Mouse (Mus musculus): Measurements from ENCODE around the gene Dus4l. TPM values are rescaled to one million over a fixed set of nuclear protein-coding genes. Genes with fewer than 3 reads are reported as not detected.

The Dus4l gene
- polyA plus RNA-seq, 1 experiment: 14.3 TPM

DNA sequence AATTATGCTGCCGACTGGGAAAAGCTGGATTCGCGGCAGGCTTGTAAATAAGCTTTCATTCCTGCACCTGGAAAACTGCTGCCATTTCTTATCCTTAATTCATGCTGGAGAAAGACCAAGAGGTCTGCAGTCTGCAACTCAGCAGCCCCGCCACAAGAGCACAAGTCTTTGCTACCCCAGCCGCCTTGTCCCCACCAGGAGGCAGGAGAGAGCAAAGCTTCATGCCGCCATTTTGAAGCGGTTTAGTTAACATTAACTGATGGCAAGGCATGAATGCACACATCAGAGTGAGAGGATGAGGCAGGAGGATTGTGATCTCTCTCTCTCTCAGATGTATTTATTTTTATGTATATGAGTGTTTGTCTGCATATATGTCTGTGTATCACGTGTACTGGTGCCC, 34.5 kb downstream of the Dus4l start:
- WGBS: 87% methylated on average over 8 of the region's 8 CpGs
- no peak overlapping the region for H3K4me3 ChIP-seq (replicated peaks; ENCODE audit: control insufficient read depth, low read depth, low read length)
- no peak overlapping the region for H3K27ac ChIP-seq (ENCODE audit: control insufficient read depth, insufficient read depth, low read depth, low read length, poor library complexity)
- H3K4me1 ChIP-seq (ENCODE audit: control insufficient read depth, insufficient read depth, low read length): no peaks in the 10 kb centered on the region
- TF ChIP-seq CTCF (IDR thresholded peaks at IDR 0.05; ENCODE audit: control insufficient read depth, insufficient read depth, low read length) (no peak), POLR2A (IDR thresholded peaks at IDR 0.05; ENCODE audit: borderline replicate concordance, control insufficient read depth, low read depth, low read length) (no peak)

DNA sequence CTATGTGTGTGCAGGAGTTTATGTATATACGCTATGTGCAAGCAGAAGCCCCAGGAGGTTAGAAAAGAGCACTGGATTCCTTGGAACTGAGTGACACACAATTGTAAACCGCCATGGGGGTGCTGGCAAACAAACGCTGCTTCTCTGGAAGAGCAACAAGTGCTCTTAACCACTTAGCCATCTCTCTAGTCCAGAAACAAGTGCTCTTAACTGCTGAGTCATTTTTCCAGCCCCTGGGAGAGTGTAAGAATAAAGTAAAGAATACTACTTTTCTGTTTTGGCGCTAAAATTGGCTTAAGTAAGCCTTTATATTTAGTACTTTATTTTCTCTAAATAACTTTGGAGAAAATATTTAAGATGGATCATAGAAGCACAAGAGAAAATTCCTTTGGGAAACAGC, 41.3 kb downstream of the Dus4l start:
- Histone ChIP-seq H3K27ac (ENCODE audit: control insufficient read depth, insufficient read depth, low read depth, low read length, poor library complexity) (no peak overlapping the region), H3K4me3 (replicated peaks; ENCODE audit: control insufficient read depth, low read depth, low read length) (no peak overlapping the region), H3K4me1 (ENCODE audit: control insufficient read depth, insufficient read depth, low read length) (no peaks in the 10 kb centered on the region)
- TF ChIP-seq CTCF (IDR thresholded peaks at IDR 0.05; ENCODE audit: control insufficient read depth, insufficient read depth, low read length) (no peak), POLR2A (IDR thresholded peaks at IDR 0.05; ENCODE audit: borderline replicate concordance, control insufficient read depth, low read depth, low read length) (no peak)
- WGBS: 78% methylated on average over 4 of the region's 4 CpGs

DNA sequence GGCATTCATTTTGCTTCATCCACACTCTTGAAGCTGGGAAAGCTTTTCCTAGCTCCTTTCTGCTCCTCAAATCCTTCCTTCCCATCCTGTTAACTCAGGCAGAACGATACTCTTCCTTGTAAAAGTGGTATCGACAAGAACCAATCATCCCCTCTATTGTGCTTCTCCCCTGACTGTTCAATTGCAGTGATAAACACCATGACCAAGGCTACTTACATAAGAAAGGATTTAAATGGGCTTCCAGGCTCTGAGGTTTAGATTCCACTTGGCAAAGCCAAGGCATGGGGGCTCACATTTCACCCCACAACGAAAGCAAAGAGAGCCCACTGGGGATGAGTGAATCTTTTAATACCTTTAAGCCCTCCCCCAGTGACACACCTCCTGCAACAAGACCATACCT, 46.5 kb downstream of the Dus4l start:
- no peak overlapping the region for H3K4me3 ChIP-seq (replicated peaks; ENCODE audit: control insufficient read depth, low read depth, low read length)
- 80% methylated on average over 3 of the region's 3 CpGs for WGBS

GRCm38 (mm10) chr12:31604894-31605293, 49.7 kb downstream of the Dus4l start:
- TF ChIP-seq CTCF (IDR thresholded peaks at IDR 0.05; ENCODE audit: control insufficient read depth, insufficient read depth, low read length) (no peak), POLR2A (IDR thresholded peaks at IDR 0.05; ENCODE audit: borderline replicate concordance, control insufficient read depth, low read depth, low read length) (no peak)
- Histone ChIP-seq H3K4me3 (replicated peaks; ENCODE audit: control insufficient read depth, low read depth, low read length) (no peak overlapping the region), H3K27ac (ENCODE audit: control insufficient read depth, insufficient read depth, low read depth, low read length, poor library complexity) (no peak overlapping the region), H3K4me1 (ENCODE audit: control insufficient read depth, insufficient read depth, low read length) (no peaks in the 10 kb centered on the region)
- WGBS: 82% methylated on average over 3 of the region's 3 CpGs

More for the DNA sequence above, 46.5 kb downstream of the Dus4l start:
- Histone ChIP-seq H3K27ac (ENCODE audit: control insufficient read depth, insufficient read depth, low read depth, low read length, poor library complexity) (no peak overlapping the region), H3K4me1 (ENCODE audit: control insufficient read depth, insufficient read depth, low read length) (no peaks in the 10 kb centered on the region)
- TF ChIP-seq POLR2A (IDR thresholded peaks at IDR 0.05; ENCODE audit: borderline replicate concordance, control insufficient read depth, low read depth, low read length): no peak
- no peak for TF ChIP-seq CTCF (IDR thresholded peaks at IDR 0.05; ENCODE audit: control insufficient read depth, insufficient read depth, low read length)

DNA sequence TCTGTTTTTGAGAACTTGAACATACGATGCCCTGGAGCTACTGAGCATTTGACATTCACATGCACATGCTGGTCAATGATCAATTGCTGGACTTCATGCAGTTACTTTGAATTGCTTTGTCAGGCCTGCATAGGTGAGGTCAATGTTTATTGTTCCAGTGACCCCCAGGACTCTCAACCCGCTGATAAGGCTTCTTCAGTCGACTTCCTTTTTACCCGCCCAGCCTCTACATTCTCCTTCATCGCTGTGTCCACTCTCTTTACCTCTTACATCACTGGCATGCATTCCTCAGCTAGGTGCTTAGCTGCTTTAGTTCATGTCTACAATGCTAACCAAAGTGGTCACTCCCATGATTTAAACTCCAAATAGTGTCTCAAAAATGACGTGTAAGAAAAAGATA, 51.0 kb downstream of the Dus4l start:
- 77% methylated on average over 6 of the region's 6 CpGs for WGBS
- Histone ChIP-seq H3K4me1 (ENCODE audit: control insufficient read depth, insufficient read depth, low read length) (no peaks in the 10 kb centered on the region), H3K4me3 (replicated peaks; ENCODE audit: control insufficient read depth, low read depth, low read length) (no peak overlapping the region), H3K27ac (ENCODE audit: control insufficient read depth, insufficient read depth, low read depth, low read length, poor library complexity) (no peak overlapping the region)
- TF ChIP-seq POLR2A (IDR thresholded peaks at IDR 0.05; ENCODE audit: borderline replicate concordance, control insufficient read depth, low read depth, low read length) (no peak), CTCF (IDR thresholded peaks at IDR 0.05; ENCODE audit: control insufficient read depth, insufficient read depth, low read length) (no peak)

- no peaks in the 10 kb centered on the region for H3K4me1 ChIP-seq (ENCODE audit: control insufficient read depth, insufficient read depth, low read length)
- H3K4me3 ChIP-seq (replicated peaks; ENCODE audit: control insufficient read depth, low read depth, low read length): no peak overlapping the region
- TF ChIP-seq CTCF (IDR thresholded peaks at IDR 0.05; ENCODE audit: control insufficient read depth, insufficient read depth, low read length): no peak
- no peak for TF ChIP-seq POLR2A (IDR thresholded peaks at IDR 0.05; ENCODE audit: borderline replicate concordance, control insufficient read depth, low read depth, low read length)
- WGBS: 91% methylated on average over 3 of the region's 3 CpGs
- H3K27ac ChIP-seq (ENCODE audit: control insufficient read depth, insufficient read depth, low read depth, low read length, poor library complexity): no peak overlapping the region
Measured at GRCm38 (mm10) chr12:31594296-31594695, 60.3 kb downstream of the Dus4l start.

- 60% methylated on average over 3 of the region's 3 CpGs for WGBS
- H3K4me1 ChIP-seq (ENCODE audit: control insufficient read depth, insufficient read depth, low read length): no peaks in the 10 kb centered on the region
- H3K4me3 ChIP-seq (replicated peaks; ENCODE audit: control insufficient read depth, low read depth, low read length): no peak overlapping the region
- TF ChIP-seq CTCF (IDR thresholded peaks at IDR 0.05; ENCODE audit: control insufficient read depth, insufficient read depth, low read length): no peak
- TF ChIP-seq POLR2A (IDR thresholded peaks at IDR 0.05; ENCODE audit: borderline replicate concordance, control insufficient read depth, low read depth, low read length): no peak
- no peak overlapping the region for H3K27ac ChIP-seq (ENCODE audit: control insufficient read depth, insufficient read depth, low read depth, low read length, poor library complexity)
Measured at GRCm38 (mm10) chr12:31592011-31592410, 62.6 kb downstream of the Dus4l start.

Other genes with a start within 250 kb of the Dus4l start
- 6.1 and 7.7 TPM in 2 replicates for gene Cbll1, start 155.2 kb downstream of the Dus4l start, polyA plus RNA-seq (2011; ENCODE audit: insufficient read depth, insufficient read length, low replicate concordance, missing spikeins)
- 0.50 TPM in 1 of 2 replicates, not detected in the other for gene Slc26a4, start 94.9 kb downstream of the Dus4l start, polyA plus RNA-seq (2011; ENCODE audit: insufficient read depth, insufficient read length, low replicate concordance, missing spikeins)
- 10.4 and 12.6 TPM in 2 replicates for gene Bcap29, start 20.2 kb downstream of the Dus4l start, polyA plus RNA-seq (2011; ENCODE audit: insufficient read depth, insufficient read length, low replicate concordance, missing spikeins)
- 6.0 and 25.0 TPM in 2 replicates for gene Cog5, start within 50 bp of the Dus4l start, polyA plus RNA-seq (2011; ENCODE audit: insufficient read depth, insufficient read length, low replicate concordance, missing spikeins)
- gene Gpr22, start 59.1 kb upstream of the Dus4l start, polyA plus RNA-seq (2011; ENCODE audit: insufficient read depth, insufficient read length, low replicate concordance, missing spikeins): not detected in 2 replicates

Data from bone marrow, adult 2 months (tissue).